Mouse (Mus musculus) mouse trophoblast stem cell (cell line): ENCODE measurements around the gene Icam1.

Experiments
- in situ Hi-C, 2 experiments: fragments of 300-500 bp; cut with MseI, MboI; formaldehyde crosslinking; loops; 2 replicates in 1 of 2; 3 replicates in 1 of 2; pipeline ENCODE4 v1.15.1; 2025

Icam1 gene

GRCm38 (mm10) chr9:21022288-21022687 lies 6.5 kb downstream of the Icam1 start:
- in situ Hi-C loops, result no loop called here

GRCm38 (mm10) chr9:21022726-21023125 lies 6.9 kb downstream of the Icam1 start:
- in situ Hi-C loops, result no loop called here

GRCm38 (mm10) chr9:21025258-21025810 lies 9.5 kb downstream of the Icam1 start:
- in situ Hi-C loops, result no loop called here

GRCm38 (mm10) chr9:21026849-21027248 lies 11.1 kb downstream of the Icam1 start:
- in situ Hi-C loops, result no loop called here

GRCm38 (mm10) chr9:21027774-21028290 lies 12.0 kb downstream of the Icam1 start:
- in situ Hi-C loops, result no loop called here

- in situ Hi-C loops, result no loop called here
Measured at GRCm38 (mm10) chr9:21028560-21029110, 12.8 kb downstream of the Icam1 start.

- in situ Hi-C loops, result no loop called here
Measured at GRCm38 (mm10) chr9:21029291-21030054, 13.7 kb downstream of the Icam1 start, which contains the start of gene Icam4. Icam4 (plus strand) TSS chr9:21029373.

- in situ Hi-C loops, result no loop called here
Measured at GRCm38 (mm10) chr9:21030055-21030600, 14.3 kb downstream of the Icam1 start.

GRCm38 (mm10) chr9:21030781-21031250 lies 15.0 kb downstream of the Icam1 start:
- in situ Hi-C loops, result no loop called here

GRCm38 (mm10) chr9:21031251-21031895 lies 15.6 kb downstream of the Icam1 start:
- in situ Hi-C loops, result no loop called here

- in situ Hi-C loops, result no loop called here
Measured at GRCm38 (mm10) chr9:21031896-21032351, 16.1 kb downstream of the Icam1 start, which contains the start of gene Icam5. Icam5 (plus strand) TSS chr9:21032073.

- in situ Hi-C loops, result no loop called here
Measured at GRCm38 (mm10) chr9:21032491-21032890, 16.7 kb downstream of the Icam1 start.

GRCm38 (mm10) chr9:21033136-21033535 lies 17.4 kb downstream of the Icam1 start:
- in situ Hi-C loops, result no loop called here

- in situ Hi-C loops, result no loop called here
Measured at GRCm38 (mm10) chr9:21034481-21035085, 18.8 kb downstream of the Icam1 start.

GRCm38 (mm10) chr9:21035586-21035985 lies 19.8 kb downstream of the Icam1 start:
- in situ Hi-C loops, result no loop called here

- in situ Hi-C loops, result no loop called here
Measured at GRCm38 (mm10) chr9:21036161-21036560, 20.4 kb downstream of the Icam1 start.

GRCm38 (mm10) chr9:21036666-21037065 lies 20.9 kb downstream of the Icam1 start:
- in situ Hi-C loops, result no loop called here

- in situ Hi-C loops, result no loop called here
Measured at GRCm38 (mm10) chr9:21037481-21037891, 21.7 kb downstream of the Icam1 start.

- in situ Hi-C loops, result no loop called here
Measured at GRCm38 (mm10) chr9:21039779-21040178, 24.0 kb downstream of the Icam1 start.

GRCm38 (mm10) chr9:21041308-21041707 lies 25.5 kb downstream of the Icam1 start:
- in situ Hi-C loops, result no loop called here

GRCm38 (mm10) chr9:21043563-21043962 lies 27.8 kb downstream of the Icam1 start:
- in situ Hi-C loops, result no loop called here
